Mouse (Mus musculus) forebrain, embryonic 11.5 days (tissue): ENCODE measurements around the gene Gstp2. TPM values are rescaled to one million over a fixed set of nuclear protein-coding genes. Genes with fewer than 3 reads are reported as not detected.
"Not testable (repeated sequence)": the region's sequence is repeated elsewhere in the genome, so short reads cannot be mapped to it uniquely, and the experiment has no call there.

Experiments
- ATAC-seq: fragments of 200-750 bp; cut with Nextera tagmentation; replicated peaks from 2 replicates; pipeline ENCODE4 v1.8.0; 2017; ENCODE audit warnings: moderate TSS enrichment; ENCODE audit not compliant: low FRiP score
- DNase-seq: peaks from one replicate; pipeline ENCODE4 v3.0.0-alpha.2; 2017; ENCODE audit warnings: low spot score
- H3K27ac ChIP-seq: fragments of 300-500 bp; sonication (generic); 2 replicates; pipeline ENCODE4 v1.5.1; 2014; ENCODE audit warnings: low read depth, low read length
- H3K27me3 ChIP-seq: fragments of 300-500 bp; sonication (generic); 2 replicates; pipeline ENCODE4 v1.6.1; 2014; ENCODE audit warnings: mild to moderate bottlenecking, low read length, mixed read lengths; ENCODE audit not compliant: control insufficient read depth, insufficient read depth
- H3K36me3 ChIP-seq: fragments of 300-500 bp; sonication (generic); 2 replicates; pipeline ENCODE4 v1.6.1; 2014; ENCODE audit warnings: mild to moderate bottlenecking, low read length, moderate library complexity, mixed read lengths; ENCODE audit not compliant: control insufficient read depth, insufficient read depth
- H3K4me1 ChIP-seq: fragments of 300-500 bp; sonication (generic); replicated peaks from 2 replicates; pipeline ENCODE4 v1.6.1; 2014; ENCODE audit warnings: low read length, mixed read lengths; ENCODE audit not compliant: control insufficient read depth, insufficient read depth
- H3K4me2 ChIP-seq: fragments of 300-500 bp; sonication (generic); 2 replicates; pipeline ENCODE4 v1.6.1; 2014; ENCODE audit warnings: low read depth, mild to moderate bottlenecking, low read length, moderate library complexity, mixed read lengths; ENCODE audit not compliant: severe bottlenecking
- H3K4me3 ChIP-seq: fragments of 300-500 bp; sonication (generic); 2 replicates; pipeline ENCODE4 v1.5.1; 2014; ENCODE audit warnings: low read depth, low read length
- H3K9ac ChIP-seq: fragments of 300-500 bp; sonication (generic); 2 replicates; pipeline ENCODE4 v1.6.1; 2014; ENCODE audit warnings: low read length
- H3K9me3 ChIP-seq: fragments of 300-500 bp; sonication (generic); 2 replicates; pipeline ENCODE4 v1.6.1; 2016; ENCODE audit warnings: low read length, mixed read lengths; ENCODE audit not compliant: control insufficient read depth
- WGBS: fragments of 180-500 bp; shearing (Covaris S2); extraction: QIAGEN DNeasy Blood & Tissue Kit; methylation state at CpG from one replicate; pipeline ENCODE4 v1.1.7; 2014; 5-methylcytosine and 5-hydroxymethylcytosine counted together
- polyA plus RNA-seq: library from polyadenylated mRNA; unstranded; fragments of >200 nt; fragmentation: Nextera tagmentation; extraction: Ambion mirVana; gene quantifications from 2 replicates; pipeline ENCODE4 v1.2.1, GENCODE M21; 2014

Gene Gstp2
- polyA plus RNA-seq, 1 experiment from 2014 or later = 1.8 TPM

GRCm38 (mm10) chr19:4079594-4079993, 33.8 kb upstream of the Gstp2 start:
- ATAC-seq = no peak
- Histone ChIP-seq H3K4me3 (no peak overlapping the region), H3K4me1 (no peaks in the 10 kb centered on the region), H3K36me3 (no peaks in the 10 kb centered on the region), H3K27ac (no peak overlapping the region), H3K27me3 (no peaks in the 10 kb centered on the region), H3K9me3 (no peaks in the 10 kb centered on the region), H3K4me2 (no peak overlapping the region), H3K9ac (no peak overlapping the region)
- DNase-seq = peak; percentile 17
- WGBS = 83% methylated on average over 1 of the region's 1 CpGs

- H3K4me1 ChIP-seq = no peaks in the 10 kb centered on the region
- 88% methylated on average over 1 of the region's 1 CpGs for WGBS
- no peak overlapping the region for H3K27ac ChIP-seq
- no peak overlapping the region for H3K4me2 ChIP-seq
- ATAC-seq (no peak), DNase-seq (no peak)
- H3K4me3 ChIP-seq = no peak overlapping the region
- H3K36me3 ChIP-seq = no peaks in the 10 kb centered on the region
- no peaks in the 10 kb centered on the region for H3K27me3 ChIP-seq
- H3K9ac ChIP-seq = no peak overlapping the region
- no peaks in the 10 kb centered on the region for H3K9me3 ChIP-seq
Observed at GRCm38 (mm10) chr19:4075531-4075930, 29.7 kb upstream of the Gstp2 start.

GRCm38 (mm10) chr19:4072706-4073424, 27.0 kb upstream of the Gstp2 start:
- WGBS = 74% methylated on average over 6 of the region's 6 CpGs
- H3K27me3 ChIP-seq = no peaks in the 10 kb centered on the region
- no peak overlapping the region for H3K9ac ChIP-seq
- ATAC-seq (no peak), DNase-seq (no peak)
- no peak overlapping the region for H3K27ac ChIP-seq
- no peaks in the 10 kb centered on the region for H3K9me3 ChIP-seq
- no peaks in the 10 kb centered on the region for H3K4me1 ChIP-seq
- H3K36me3 ChIP-seq = no peaks in the 10 kb centered on the region
- no peak overlapping the region for H3K4me3 ChIP-seq
- no peak overlapping the region for H3K4me2 ChIP-seq

- Histone ChIP-seq H3K4me1 (no peaks in the 10 kb centered on the region), H3K4me3 (no peak overlapping the region), H3K27ac (no peak overlapping the region), H3K36me3 (no peaks in the 10 kb centered on the region), H3K4me2 (no peak overlapping the region), H3K9me3 (no peaks in the 10 kb centered on the region), H3K9ac (no peak overlapping the region), H3K27me3 (no peaks in the 10 kb centered on the region)
- ATAC-seq = no peak
- DNase-seq = no peak
- WGBS = 89% methylated on average over 6 of the region's 6 CpGs
Observed at GRCm38 (mm10) chr19:4071406-4071805, 25.6 kb upstream of the Gstp2 start.

GRCm38 (mm10) chr19:4070756-4071155, 24.9 kb upstream of the Gstp2 start:
- no peak overlapping the region for H3K4me3 ChIP-seq
- peak; percentile 17 for DNase-seq
- H3K9me3 ChIP-seq = no peaks in the 10 kb centered on the region
- H3K4me1 ChIP-seq = no peaks in the 10 kb centered on the region
- H3K27ac ChIP-seq = no peak overlapping the region
- no peak for ATAC-seq
- H3K27me3 ChIP-seq = no peaks in the 10 kb centered on the region
- no peak overlapping the region for H3K9ac ChIP-seq
- WGBS = 83% methylated on average over 8 of the region's 8 CpGs
- no peak overlapping the region for H3K4me2 ChIP-seq
- no peaks in the 10 kb centered on the region for H3K36me3 ChIP-seq

GRCm38 (mm10) chr19:4070311-4070710, 24.5 kb upstream of the Gstp2 start:
- H3K4me1 ChIP-seq = no peaks in the 10 kb centered on the region
- no peak overlapping the region for H3K27ac ChIP-seq
- ATAC-seq (no peak), DNase-seq (peak; percentile 31)
- no peak overlapping the region for H3K4me3 ChIP-seq
- 70% methylated on average over 15 of the region's 15 CpGs for WGBS
- no peak overlapping the region for H3K4me2 ChIP-seq
- H3K27me3 ChIP-seq = no peaks in the 10 kb centered on the region
- no peaks in the 10 kb centered on the region for H3K36me3 ChIP-seq
- H3K9ac ChIP-seq = no peak overlapping the region
- H3K9me3 ChIP-seq = no peaks in the 10 kb centered on the region

- no peak overlapping the region for H3K27ac ChIP-seq
- H3K4me1 ChIP-seq = no peaks in the 10 kb centered on the region
- H3K4me2 ChIP-seq = no peak overlapping the region
- DNase-seq = no peak
- 63% methylated on average over 15 of the region's 15 CpGs for WGBS
- no peak for ATAC-seq
- H3K4me3 ChIP-seq = no peak overlapping the region
- no peaks in the 10 kb centered on the region for H3K27me3 ChIP-seq
- no peaks in the 10 kb centered on the region for H3K36me3 ChIP-seq
- no peak overlapping the region for H3K9ac ChIP-seq
- H3K9me3 ChIP-seq = no peaks in the 10 kb centered on the region
Observed at GRCm38 (mm10) chr19:4068717-4069410, 23.0 kb upstream of the Gstp2 start.

- not testable (repeated sequence) for H3K4me2 ChIP-seq, H3K27ac ChIP-seq, H3K9me3 ChIP-seq, H3K27me3 ChIP-seq, ATAC-seq, H3K9ac ChIP-seq, H3K36me3 ChIP-seq, DNase-seq, H3K4me3 ChIP-seq, H3K4me1 ChIP-seq
- 92% methylated on average over 2 of the region's 2 CpGs for WGBS
Observed at GRCm38 (mm10) chr19:4068242-4068641, 22.4 kb upstream of the Gstp2 start.

GRCm38 (mm10) chr19:4066877-4067276, 21.1 kb upstream of the Gstp2 start:
- ATAC-seq (no peak), DNase-seq (no peak)
- Histone ChIP-seq H3K9me3 (no peaks in the 10 kb centered on the region), H3K27me3 (no peaks in the 10 kb centered on the region), H3K9ac (no peak overlapping the region), H3K4me3 (no peak overlapping the region), H3K36me3 (no peaks in the 10 kb centered on the region), H3K27ac (no peak overlapping the region), H3K4me2 (no peak overlapping the region), H3K4me1 (no peaks in the 10 kb centered on the region)
